Mouse (Mus musculus) layer of hippocampus, adult 2 months (tissue): ENCODE data around the gene Ntf5. TPM values are rescaled to one million over a fixed set of nuclear protein-coding genes. Genes with fewer than 3 reads are reported as not detected.
A peak's percentile ranks its signal among the peaks of the same experiment; 100 is the strongest.

Experiments used
- DNase-seq, 2 experiments: peaks; one replicate each; pipeline ENCODE4 v3.0.0; 2022; ENCODE audit warnings: low spot score in 2 of 2
- H3K27ac ChIP-seq: fragments of 200-600 bp; 2 replicates; pipeline ENCODE4 v1.8.1; 2022
- H3K4me3 ChIP-seq: fragments of 200-600 bp; 2 replicates; pipeline ENCODE4 v1.8.1; 2022; ENCODE audit warnings: mild to moderate bottlenecking
- CTCF ChIP-seq: fragments of 200-600 bp; conservative IDR thresholded peaks from 2 replicates; pipeline ENCODE4 v1.8.1; 2022; ENCODE audit warnings: antibody characterized with exemption, mild to moderate bottlenecking, moderate library complexity
- total RNA-seq, 2 experiments: library from RNA; stranded (reverse); gene quantifications; 2 replicates each; pipeline ENCODE4 v1.2.3; 2021

Ntf5 gene
- total RNA-seq, 2 experiments from 2014 or later = not detected

DNA sequence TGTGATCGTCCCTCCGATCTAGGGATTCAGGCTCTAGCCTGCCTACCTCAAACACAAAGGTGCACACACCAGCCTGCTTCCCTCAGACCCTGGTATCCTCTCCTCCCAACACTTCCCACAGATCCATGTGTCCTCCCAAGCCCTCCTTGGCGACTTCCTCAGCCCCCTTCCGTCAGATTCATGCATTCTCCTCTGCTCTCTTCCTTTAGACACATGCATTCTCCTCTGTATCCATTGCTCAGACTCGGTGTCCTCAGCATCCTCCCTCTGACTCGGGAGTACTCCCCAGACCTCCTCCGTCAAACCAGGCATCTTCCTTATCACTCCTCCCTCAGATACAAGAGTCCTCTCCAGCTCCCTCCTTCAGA is 20.3 kb downstream of the Ntf5 start:
- no peak for TF ChIP-seq CTCF

GRCm38 (mm10) chr7:45434203-45435015 is 20.9 kb downstream of the Ntf5 start, which contains the start of gene Gys1:
TSS of gene Gys1 (plus strand) at chr7:45434844.
- Histone ChIP-seq H3K27ac (peak within 1 kb of the TSS; percentile 89), H3K4me3 (peak within 1 kb of the TSS; percentile 92)
- peak; percentile 76 for TF ChIP-seq CTCF
- peak; percentile 100 for DNase-seq

More for the DNA sequence above, 20.3 kb downstream of the Ntf5 start:
- Histone ChIP-seq H3K27ac (peak overlapping the region; percentile 88), H3K4me3 (peak overlapping the region; percentile 92)
- no peak for DNase-seq

- no peak for TF ChIP-seq CTCF
- no peak for DNase-seq
- H3K4me3 ChIP-seq = peak overlapping the region; percentile 69
- peak overlapping the region; percentile 89 for H3K27ac ChIP-seq
Observed at GRCm38 (mm10) chr7:45435038-45435437, 21.5 kb downstream of the Ntf5 start.

DNA sequence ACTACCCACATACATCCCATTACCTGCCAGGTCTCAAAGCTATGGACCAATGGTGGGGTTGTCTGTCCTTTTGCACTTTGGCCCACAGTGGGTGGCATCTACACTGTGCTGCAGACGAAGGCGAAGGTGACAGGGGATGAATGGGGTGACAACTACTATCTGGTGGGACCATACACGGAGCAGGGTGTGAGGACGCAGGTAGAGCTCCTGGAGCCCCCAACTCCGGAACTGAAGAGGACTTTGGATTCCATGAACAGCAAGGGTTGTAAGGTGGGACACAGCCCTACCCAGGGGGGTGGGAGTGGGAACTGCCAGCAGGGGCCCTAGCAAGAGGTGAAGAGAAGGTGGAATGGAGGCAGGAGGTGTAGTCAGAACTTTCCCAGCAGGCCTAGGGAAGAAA is 22.9 kb downstream of the Ntf5 start:
- no peak for TF ChIP-seq CTCF
- no peak overlapping the region for H3K4me3 ChIP-seq
- H3K27ac ChIP-seq = no peak overlapping the region
- no peak for DNase-seq

DNA sequence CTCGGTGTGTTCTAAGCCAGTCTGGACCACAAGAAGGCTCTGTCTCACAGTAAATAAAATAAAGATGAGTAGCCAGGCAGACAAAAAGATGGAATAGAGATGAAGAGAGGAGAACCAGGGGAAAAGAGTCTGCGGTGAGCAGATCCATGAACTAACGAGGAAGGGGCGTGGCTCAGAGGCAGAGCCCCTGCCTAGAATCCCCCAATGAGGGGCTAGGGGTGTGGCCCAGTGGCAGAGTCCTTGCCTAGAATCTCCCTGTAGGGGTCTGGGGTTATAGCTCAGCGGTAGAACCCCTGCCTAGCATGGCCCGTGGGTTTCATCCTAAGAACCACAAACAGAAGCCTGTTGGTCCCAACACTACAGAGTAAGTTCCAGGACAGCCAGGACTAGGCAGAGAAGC is 23.6 kb downstream of the Ntf5 start:
- H3K27ac ChIP-seq = no peak overlapping the region
- no peak for DNase-seq

DNA sequence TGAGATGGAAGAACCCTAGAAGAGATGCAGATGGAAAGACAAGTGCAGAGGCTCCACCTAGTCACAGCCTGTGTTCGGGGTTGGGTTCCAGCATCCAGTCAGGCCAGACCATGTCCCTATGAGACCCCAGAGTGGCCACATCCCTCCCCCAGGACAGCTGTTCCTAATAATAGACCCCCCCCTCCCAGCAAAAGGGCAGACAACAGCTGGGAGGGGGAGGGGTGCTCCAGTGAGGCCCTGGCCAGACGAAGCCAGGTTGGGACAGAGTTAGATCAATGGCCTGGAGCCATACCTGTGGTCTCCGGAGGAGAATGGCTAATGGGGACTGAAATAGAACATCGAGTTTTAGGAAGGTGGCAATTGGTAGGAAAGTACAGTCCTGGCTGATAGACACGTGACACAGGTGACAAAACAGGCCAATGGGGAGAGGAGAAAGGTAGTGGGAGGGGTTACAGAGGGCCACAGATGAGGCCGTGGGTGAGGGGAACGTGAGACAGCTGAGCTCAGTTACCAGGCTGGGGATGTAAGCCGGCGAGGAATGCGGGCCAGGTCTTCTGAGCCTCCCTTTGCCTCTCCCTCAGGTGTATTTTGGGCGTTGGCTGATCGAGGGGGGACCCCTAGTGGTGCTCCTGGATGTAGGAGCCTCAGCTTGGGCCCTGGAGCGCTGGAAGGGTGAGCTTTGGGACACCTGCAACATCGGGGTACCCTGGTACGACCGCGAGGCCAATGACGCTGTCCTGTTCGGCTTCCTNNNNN is 24.2 kb downstream of the Ntf5 start, which contains the start of gene Ruvbl2:
Gene Ruvbl2 (minus strand): TSS at position 576 of the 756 bp plus-strand sequence.
- Histone ChIP-seq H3K27ac (no peak within 1 kb of the TSS), H3K4me3 (no peak within 1 kb of the TSS)
- TF ChIP-seq CTCF = peak; percentile 43
- no peak for DNase-seq

More for the DNA sequence above, 23.6 kb downstream of the Ntf5 start:
- H3K4me3 ChIP-seq = no peak overlapping the region
- TF ChIP-seq CTCF = no peak

GRCm38 (mm10) chr7:45443526-45444420 is 30.3 kb downstream of the Ntf5 start:
- no peak for TF ChIP-seq CTCF
- DNase-seq = no peak
- H3K27ac ChIP-seq = no peak overlapping the region
- H3K4me3 ChIP-seq = no peak overlapping the region

DNA sequence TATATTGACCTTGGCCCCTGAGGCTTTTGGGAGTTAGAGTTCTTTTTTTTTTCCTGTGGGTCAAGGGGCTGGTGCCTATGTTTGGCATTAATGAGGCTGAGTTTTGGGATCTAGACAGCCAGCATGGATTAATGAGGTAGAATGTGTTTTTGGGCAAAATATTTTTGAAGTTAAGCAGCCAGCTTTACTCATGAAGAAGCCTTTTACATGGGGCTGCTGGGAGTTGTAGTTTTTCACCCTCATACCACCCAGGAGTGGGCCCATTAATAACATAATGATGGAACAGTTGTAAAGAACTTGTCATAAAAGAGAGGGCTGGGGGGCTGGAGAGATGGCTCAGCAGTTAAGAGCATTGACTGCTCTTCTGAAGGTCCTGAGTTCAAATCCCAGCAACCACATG is 33.1 kb downstream of the Ntf5 start:
- Histone ChIP-seq H3K27ac (no peak overlapping the region), H3K4me3 (no peak overlapping the region)
- no peak for DNase-seq
- no peak for TF ChIP-seq CTCF

GRCm38 (mm10) chr7:45447325-45447990 is 34.0 kb downstream of the Ntf5 start:
- peak; percentile 67 for TF ChIP-seq CTCF
- Histone ChIP-seq H3K4me3 (no peak overlapping the region; the same call in 1 of the 2 replicates), H3K27ac (no peak overlapping the region)
- DNase-seq = no peak

- Histone ChIP-seq H3K4me3 (no peak overlapping the region), H3K27ac (no peak overlapping the region)
- no peak for TF ChIP-seq CTCF
- DNase-seq = no peak
Observed at GRCm38 (mm10) chr7:45449974-45450373, 36.5 kb downstream of the Ntf5 start.

DNA sequence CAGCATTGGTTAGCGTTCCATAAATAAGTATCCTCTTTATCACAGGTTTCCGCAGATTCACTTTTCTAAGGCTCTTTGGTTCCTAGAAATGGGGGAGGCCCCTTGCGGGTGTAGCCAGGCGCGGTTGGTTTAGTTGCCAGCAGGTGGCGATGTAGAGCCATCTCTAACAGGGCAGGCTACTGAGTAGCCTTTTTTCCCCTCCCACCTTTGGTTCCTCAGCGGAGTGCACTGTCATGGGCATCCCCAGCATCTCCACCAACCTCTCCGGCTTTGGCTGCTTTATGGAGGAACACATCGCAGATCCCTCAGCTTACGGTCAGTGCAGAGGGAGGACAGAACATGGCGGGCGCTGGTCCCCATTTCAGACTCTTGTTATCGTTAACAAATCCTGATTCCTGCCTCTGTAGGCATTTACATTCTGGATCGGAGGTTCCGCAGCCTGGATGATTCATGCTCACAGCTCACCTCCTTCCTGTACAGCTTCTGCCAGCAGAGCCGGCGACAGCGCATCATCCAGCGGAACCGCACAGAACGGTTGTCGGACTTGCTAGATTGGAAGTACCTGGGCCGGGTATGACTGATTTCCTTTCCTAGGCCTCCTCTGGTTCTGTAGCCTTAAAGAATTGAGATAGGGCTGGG is 38.0 kb downstream of the Ntf5 start:
- H3K4me3 ChIP-seq = peak overlapping the region; percentile 53
- DNase-seq = peak; percentile 84 to 91
- peak overlapping the region; percentile 86 for H3K27ac ChIP-seq
- TF ChIP-seq CTCF = peak; percentile 96
